Mouse (Mus musculus) retina, postnatal 7 days (tissue): ENCODE measurements around the gene Cpm.

Source experiments
- DNase-seq: peaks from one replicate; pipeline ENCODE4 v3.0.0-alpha.2; 2012; ENCODE audit warnings: low read depth, low spot score

Cpm gene

GRCm38 (mm10) chr10:117663056-117663864 lies 34.0 kb downstream of the Cpm start:
- DNase-seq: no peak

- DNase-seq: no peak
Measured at GRCm38 (mm10) chr10:117663865-117664200, 34.5 kb downstream of the Cpm start.

GRCm38 (mm10) chr10:117664208-117664925 lies 35.1 kb downstream of the Cpm start:
- no peak for DNase-seq

- DNase-seq: no peak
Measured at GRCm38 (mm10) chr10:117664926-117665209, 35.6 kb downstream of the Cpm start.

- DNase-seq: no peak
Measured at GRCm38 (mm10) chr10:117665376-117666275, 36.3 kb downstream of the Cpm start.

GRCm38 (mm10) chr10:117666361-117666760 lies 37.1 kb downstream of the Cpm start:
- no peak for DNase-seq

GRCm38 (mm10) chr10:117666947-117667630 lies 37.8 kb downstream of the Cpm start:
- DNase-seq: no peak

- DNase-seq: no peak
Measured at GRCm38 (mm10) chr10:117667663-117668507, 38.6 kb downstream of the Cpm start.

- no peak for DNase-seq
Measured at GRCm38 (mm10) chr10:117668546-117669300, 39.4 kb downstream of the Cpm start.

GRCm38 (mm10) chr10:117669449-117670090 lies 40.3 kb downstream of the Cpm start:
- DNase-seq: no peak

- no peak for DNase-seq
Measured at GRCm38 (mm10) chr10:117670092-117670491, 40.8 kb downstream of the Cpm start.

GRCm38 (mm10) chr10:117670791-117671190 lies 41.5 kb downstream of the Cpm start:
- no peak for DNase-seq

GRCm38 (mm10) chr10:117671266-117671665 lies 42.0 kb downstream of the Cpm start:
- no peak for DNase-seq

GRCm38 (mm10) chr10:117671930-117672666 lies 42.8 kb downstream of the Cpm start:
- no peak for DNase-seq

GRCm38 (mm10) chr10:117672693-117673092 lies 43.4 kb downstream of the Cpm start:
- DNase-seq: no peak

- DNase-seq: no peak
Measured at GRCm38 (mm10) chr10:117673913-117674312, 44.6 kb downstream of the Cpm start.

- DNase-seq: no peak
Measured at GRCm38 (mm10) chr10:117674359-117675019, 45.2 kb downstream of the Cpm start.
